Mouse (Mus musculus) heart, embryonic 15.5 days (tissue): ENCODE results near the gene Mvp. TPM values are rescaled to one million over a fixed set of nuclear protein-coding genes. Genes with fewer than 3 reads are reported as not detected.
A peak's percentile ranks its signal among the peaks of the same experiment; 100 is the strongest.

Experiments used
- ATAC-seq: fragments of 200-750 bp; cut with Nextera tagmentation; replicated peaks from 2 replicates; pipeline ENCODE4 v1.8.0; 2017; ENCODE audit warnings: low read depth, moderate TSS enrichment; ENCODE audit not compliant: insufficient number of reproducible peaks, insufficient read depth, low FRiP score
- H3K27ac ChIP-seq: fragments of 300-500 bp; sonication (generic); 2 replicates; pipeline ENCODE4 v1.5.1; 2015; ENCODE audit warnings: mild to moderate bottlenecking, inconsistent platforms
- H3K27me3 ChIP-seq: fragments of 300-500 bp; sonication (generic); 2 replicates; pipeline ENCODE4 v1.6.1; 2015; ENCODE audit warnings: inconsistent platforms
- H3K36me3 ChIP-seq: fragments of 300-500 bp; sonication (generic); 2 replicates; pipeline ENCODE4 v1.6.1; 2015; ENCODE audit warnings: mild to moderate bottlenecking, inconsistent platforms
- H3K4me1 ChIP-seq: fragments of 300-500 bp; sonication (generic); replicated peaks from 2 replicates; pipeline ENCODE4 v1.6.1; 2015; ENCODE audit warnings: inconsistent platforms
- H3K4me2 ChIP-seq: fragments of 300-500 bp; sonication (generic); 2 replicates; pipeline ENCODE4 v1.6.1; 2015; ENCODE audit warnings: inconsistent platforms, mild to moderate bottlenecking, moderate library complexity
- H3K4me3 ChIP-seq: fragments of 300-500 bp; sonication (generic); 2 replicates; pipeline ENCODE4 v1.5.1; 2015; ENCODE audit warnings: mild to moderate bottlenecking, inconsistent platforms
- H3K9ac ChIP-seq: fragments of 300-500 bp; sonication (generic); 2 replicates; pipeline ENCODE4 v1.6.1; 2015; ENCODE audit warnings: mild to moderate bottlenecking, inconsistent platforms
- H3K9me3 ChIP-seq: fragments of 300-500 bp; sonication (generic); replicated peaks from 2 replicates; pipeline ENCODE4 v1.6.1; 2016; ENCODE audit warnings: inconsistent platforms
- WGBS: fragments of 180-500 bp; shearing (Covaris S2); methylation state at CpG from one replicate; pipeline ENCODE4 v1.1.7; 2015; ENCODE audit warnings: mixed read lengths; 5-methylcytosine and 5-hydroxymethylcytosine counted together
- polyA plus RNA-seq: library from polyadenylated mRNA; unstranded; fragments of >200 nt; fragmentation: Nextera tagmentation; extraction: Ambion mirVana; gene quantifications from 2 replicates; pipeline ENCODE4 v1.2.1, GENCODE M21; 2015

Gene Mvp
- polyA plus RNA-seq, 1 experiment from 2014 or later = 14.5 TPM

DNA sequence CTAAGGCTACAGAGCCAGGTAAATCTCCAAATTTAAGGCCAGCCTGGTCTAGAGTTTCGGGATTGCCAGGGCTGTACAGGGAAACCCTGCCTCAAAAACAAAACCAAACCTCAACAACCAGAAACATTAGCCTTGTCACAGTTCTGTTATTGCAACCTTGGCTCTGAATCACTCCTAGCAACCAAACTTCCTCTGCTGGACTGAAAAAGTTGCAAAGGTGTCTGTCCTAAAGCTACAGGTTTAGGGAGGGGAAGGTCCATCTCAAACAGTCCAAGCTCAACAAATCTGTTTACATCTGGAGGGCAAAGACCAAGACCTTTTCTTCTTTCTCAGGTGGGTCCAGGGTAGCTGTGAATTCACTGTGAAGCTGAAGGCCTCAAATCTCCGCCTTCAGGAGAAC is 3.4 kb downstream of the Mvp start:
- 85% methylated on average over 2 of the region's 2 CpGs for WGBS
- Histone ChIP-seq H3K9ac (no peak overlapping the region), H3K4me1 (peaks cover 44% of the 10 kb centered on the region), H3K27me3 (no peaks in the 10 kb centered on the region), H3K4me3 (no peak overlapping the region), H3K9me3 (no peaks in the 10 kb centered on the region), H3K27ac (no peak overlapping the region), H3K36me3 (peaks cover 11% of the 10 kb centered on the region; the same call in 1 of the 2 replicates), H3K4me2 (no peak overlapping the region)
- no peak for ATAC-seq

DNA sequence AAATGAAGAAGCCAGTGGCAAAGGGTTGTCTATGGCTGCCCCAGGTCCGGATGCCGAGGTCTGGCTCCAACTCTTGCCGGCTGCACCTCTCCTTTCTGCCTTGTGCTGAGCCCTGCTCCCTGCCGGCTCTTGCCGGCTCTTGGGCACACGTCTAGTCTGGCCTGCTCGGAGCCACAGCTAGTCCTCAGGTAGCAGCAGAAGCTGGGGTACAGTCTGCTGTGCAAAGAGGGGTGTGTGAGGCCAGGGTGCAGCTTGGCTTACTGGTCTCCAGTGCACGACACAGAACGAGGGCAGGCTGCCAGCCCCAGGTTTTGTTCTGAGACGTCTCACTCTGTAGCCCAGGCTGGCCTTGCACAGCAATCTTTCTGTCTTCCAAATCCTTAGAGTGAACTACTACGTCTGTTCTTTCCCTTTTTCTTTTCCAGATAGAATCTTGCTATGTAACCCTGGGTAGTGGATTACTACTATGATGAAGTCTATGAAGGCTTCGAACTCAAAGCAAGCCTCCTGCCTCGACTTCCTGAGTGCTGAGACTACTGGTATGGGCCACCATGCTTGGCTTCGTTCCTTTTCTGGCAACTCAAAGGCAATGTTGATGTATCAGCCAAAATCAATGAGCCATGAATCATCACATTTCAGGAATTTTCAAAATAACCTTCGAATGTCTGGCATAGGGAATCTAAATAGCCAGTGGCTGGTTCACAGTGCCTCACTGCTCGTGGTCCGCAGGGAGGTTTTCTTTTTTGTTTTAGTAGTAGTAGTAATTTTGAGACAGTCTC is 4.9 kb downstream of the Mvp start:
- peak overlapping the region; percentile 18; the same call in 1 of the 2 replicates for H3K27ac ChIP-seq
- peaks cover 31% of the 10 kb centered on the region for H3K4me1 ChIP-seq
- no peaks in the 10 kb centered on the region for H3K27me3 ChIP-seq
- peaks cover 7% of the 10 kb centered on the region; the same call in 1 of the 2 replicates for H3K36me3 ChIP-seq
- WGBS = 77% methylated on average over 17 of the region's 17 CpGs
- no peak overlapping the region for H3K9ac ChIP-seq
- no peak for ATAC-seq
- H3K4me2 ChIP-seq = no peak overlapping the region
- no peaks in the 10 kb centered on the region for H3K9me3 ChIP-seq
- H3K4me3 ChIP-seq = no peak overlapping the region

DNA sequence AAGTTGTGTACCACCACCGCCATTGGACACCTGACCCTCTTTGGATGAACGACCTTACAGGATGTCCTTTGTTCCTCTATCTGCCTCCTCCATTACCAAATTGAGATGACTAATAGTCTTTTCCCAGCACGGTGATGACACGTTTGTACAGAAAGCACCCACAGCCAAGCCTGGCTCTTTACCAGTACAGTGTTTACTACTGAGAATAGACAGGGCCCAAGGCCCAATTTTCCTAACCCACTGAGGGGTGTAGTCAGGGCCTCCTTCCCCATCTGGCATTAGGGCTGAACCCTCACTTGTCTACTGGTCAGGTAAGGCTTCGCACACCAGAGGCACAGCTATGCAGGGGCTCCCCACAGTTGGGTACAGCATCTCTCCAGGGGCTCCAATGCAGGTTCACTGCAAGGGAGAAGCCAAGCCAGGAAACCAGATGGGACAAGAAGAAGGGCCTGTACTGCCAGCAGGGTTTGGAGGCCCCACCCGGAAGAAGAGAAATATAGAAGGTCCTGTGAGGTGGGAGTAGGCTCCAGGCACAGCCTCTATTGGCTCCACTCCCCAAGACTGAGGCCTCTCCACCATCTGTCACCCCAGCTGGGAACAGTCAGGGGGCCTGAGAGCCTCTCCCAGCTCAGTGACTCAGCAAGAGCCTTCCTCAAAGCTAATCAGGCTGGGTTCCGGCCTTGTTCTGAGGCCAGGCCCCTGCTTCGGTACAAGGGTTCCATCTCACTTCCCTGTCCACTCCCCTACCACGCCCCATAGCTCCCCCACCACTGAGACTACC is 6.0 kb downstream of the Mvp start:
- Histone ChIP-seq H3K27ac (peak overlapping the region; percentile 68), H3K27me3 (no peaks in the 10 kb centered on the region), H3K4me2 (no peak overlapping the region), H3K4me1 (peaks cover 22% of the 10 kb centered on the region), H3K9ac (no peak overlapping the region), H3K9me3 (no peaks in the 10 kb centered on the region), H3K4me3 (no peak overlapping the region), H3K36me3 (peaks cover 6% of the 10 kb centered on the region; the same call in 1 of the 2 replicates)
- WGBS = 34% methylated on average over 9 of the region's 9 CpGs
- ATAC-seq = peak; percentile 66

DNA sequence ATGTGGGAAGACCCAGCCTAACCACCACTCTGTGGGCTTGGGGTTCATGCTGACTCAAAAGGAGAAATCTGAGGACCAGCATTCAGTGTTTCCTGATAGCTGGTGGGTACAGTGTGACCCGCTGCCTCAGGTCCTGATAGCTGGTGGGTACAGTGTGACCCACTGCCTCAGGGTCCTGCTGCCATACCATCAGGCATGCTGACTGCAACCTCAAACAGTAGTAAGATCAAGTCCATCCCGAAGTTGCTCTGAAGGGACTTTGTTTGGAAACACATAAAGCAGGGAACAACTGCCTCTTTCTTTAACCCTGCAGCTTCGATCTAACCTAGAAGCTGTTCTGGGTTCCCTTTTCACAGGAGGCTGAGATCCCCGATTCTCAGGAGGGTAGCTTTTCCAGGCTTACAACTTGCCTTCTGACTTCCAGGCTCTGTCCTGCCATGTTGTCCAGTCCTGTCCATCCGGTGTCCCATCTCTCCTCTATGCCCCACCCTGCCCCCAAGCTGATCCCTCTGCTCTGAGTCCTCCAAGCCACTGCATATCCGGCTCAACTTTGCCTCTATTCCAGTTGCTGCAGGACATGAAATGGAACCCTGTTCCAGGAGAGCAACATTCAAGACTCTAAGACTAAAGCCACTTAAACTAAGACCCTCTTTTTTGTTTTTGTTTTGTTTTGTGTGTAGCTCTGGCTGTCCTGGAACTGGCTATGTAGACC is 7.0 kb downstream of the Mvp start:
- peaks cover 18% of the 10 kb centered on the region for H3K4me1 ChIP-seq
- WGBS = 82% methylated on average over 6 of the region's 6 CpGs
- no peaks in the 10 kb centered on the region for H3K27me3 ChIP-seq
- no peak overlapping the region for H3K4me3 ChIP-seq
- H3K36me3 ChIP-seq = peaks cover 2% of the 10 kb centered on the region; the same call in 1 of the 2 replicates
- no peak overlapping the region for H3K4me2 ChIP-seq
- no peak overlapping the region for H3K27ac ChIP-seq
- H3K9ac ChIP-seq = no peak overlapping the region
- no peak for ATAC-seq
- no peaks in the 10 kb centered on the region for H3K9me3 ChIP-seq

DNA sequence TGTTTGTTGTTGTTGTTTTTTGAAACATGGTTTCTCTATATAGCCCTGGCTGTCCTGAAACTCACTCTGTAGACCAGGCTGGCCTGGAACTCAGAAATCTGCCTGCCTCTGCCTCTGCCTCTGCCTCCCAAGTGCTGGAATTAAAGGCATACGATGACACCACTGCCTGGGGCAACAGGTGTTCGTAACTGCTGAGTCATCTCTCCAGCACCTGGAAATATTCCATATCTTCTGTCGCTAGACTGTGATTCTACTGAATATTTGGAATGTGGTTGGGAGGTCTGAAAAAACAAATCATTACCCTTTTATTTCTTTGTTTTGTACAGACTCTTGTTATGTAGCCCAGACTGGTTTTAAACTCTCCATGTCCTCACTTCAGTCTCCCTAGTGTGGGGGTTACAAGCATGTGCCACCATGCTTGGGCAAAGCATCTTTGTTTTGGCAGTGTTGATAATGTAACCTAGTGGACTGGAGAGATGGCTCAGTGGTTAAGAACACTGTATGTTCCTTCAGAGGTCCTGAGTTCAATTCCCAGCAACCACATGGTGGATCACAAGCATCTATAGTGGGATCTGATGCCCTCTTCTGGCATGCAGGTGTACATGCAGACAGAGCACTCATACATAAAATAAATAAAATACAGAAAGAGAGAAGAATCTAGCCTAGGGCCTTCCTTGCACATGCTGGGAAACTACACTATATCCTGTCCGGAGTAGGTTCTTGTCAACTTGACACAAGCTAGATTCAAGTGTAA is 10.1 kb downstream of the Mvp start:
- WGBS = 81% methylated on average over 4 of the region's 4 CpGs
- H3K4me3 ChIP-seq = no peak overlapping the region
- no peaks in the 10 kb centered on the region for H3K36me3 ChIP-seq
- no peak overlapping the region for H3K27ac ChIP-seq
- peaks cover 18% of the 10 kb centered on the region for H3K4me1 ChIP-seq
- no peak overlapping the region for H3K9ac ChIP-seq
- no peaks in the 10 kb centered on the region for H3K27me3 ChIP-seq
- H3K9me3 ChIP-seq = no peaks in the 10 kb centered on the region
- no peak for ATAC-seq
- H3K4me2 ChIP-seq = no peak overlapping the region

DNA sequence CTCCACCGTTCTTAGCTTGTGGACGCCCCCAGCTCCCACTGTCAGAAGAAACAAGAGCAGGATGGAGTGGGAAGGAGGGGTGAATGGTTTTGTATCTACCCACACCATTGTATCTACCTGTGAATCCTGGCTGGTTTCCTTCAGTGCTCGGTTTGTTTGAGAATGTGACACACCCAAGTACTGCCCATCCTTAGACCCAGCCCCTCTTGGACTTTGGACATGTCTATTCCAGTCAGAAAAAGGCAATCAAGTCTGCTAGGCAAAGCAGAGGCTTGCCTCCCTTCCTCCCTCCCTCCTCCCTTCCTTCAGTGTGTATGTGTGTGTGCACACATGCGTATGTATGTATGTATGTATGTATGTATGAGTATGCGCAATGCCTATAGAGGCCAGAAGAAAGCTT is 10.8 kb downstream of the Mvp start:
- H3K4me2 ChIP-seq = no peak overlapping the region
- peaks cover 16% of the 10 kb centered on the region for H3K4me1 ChIP-seq
- H3K9ac ChIP-seq = no peak overlapping the region
- no peak overlapping the region for H3K4me3 ChIP-seq
- no peak for ATAC-seq
- H3K36me3 ChIP-seq = no peaks in the 10 kb centered on the region
- H3K27me3 ChIP-seq = no peaks in the 10 kb centered on the region
- 84% methylated on average over 5 of the region's 5 CpGs for WGBS
- H3K9me3 ChIP-seq = no peaks in the 10 kb centered on the region
- H3K27ac ChIP-seq = no peak overlapping the region

DNA sequence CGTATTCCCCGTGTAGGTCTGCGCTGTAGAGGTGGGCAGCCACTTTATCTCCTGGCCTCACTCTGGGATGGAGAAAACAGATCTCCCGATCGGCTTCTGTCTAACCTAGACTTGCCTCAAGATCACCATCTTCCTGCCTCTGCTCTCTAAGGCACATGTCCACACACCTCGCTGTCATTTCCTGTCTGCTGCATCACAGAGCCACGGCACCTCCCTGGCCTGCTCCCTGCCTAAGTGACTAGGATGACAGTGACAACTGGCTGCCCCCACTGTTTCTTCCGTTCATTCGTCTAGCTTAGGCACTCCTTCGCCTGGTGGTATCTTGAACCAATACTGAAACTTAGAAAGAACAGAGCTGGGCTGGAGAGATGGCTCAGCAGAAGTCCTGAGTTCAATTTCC is 14.9 kb downstream of the Mvp start:
- Histone ChIP-seq H3K4me1 (no peaks in the 10 kb centered on the region), H3K4me3 (no peak overlapping the region), H3K36me3 (peaks cover 13% of the 10 kb centered on the region; the same call in 1 of the 2 replicates), H3K27me3 (no peaks in the 10 kb centered on the region), H3K4me2 (no peak overlapping the region), H3K9me3 (no peaks in the 10 kb centered on the region), H3K9ac (no peak overlapping the region), H3K27ac (no peak overlapping the region)
- ATAC-seq = no peak
- 73% methylated on average over 10 of the region's 10 CpGs for WGBS

DNA sequence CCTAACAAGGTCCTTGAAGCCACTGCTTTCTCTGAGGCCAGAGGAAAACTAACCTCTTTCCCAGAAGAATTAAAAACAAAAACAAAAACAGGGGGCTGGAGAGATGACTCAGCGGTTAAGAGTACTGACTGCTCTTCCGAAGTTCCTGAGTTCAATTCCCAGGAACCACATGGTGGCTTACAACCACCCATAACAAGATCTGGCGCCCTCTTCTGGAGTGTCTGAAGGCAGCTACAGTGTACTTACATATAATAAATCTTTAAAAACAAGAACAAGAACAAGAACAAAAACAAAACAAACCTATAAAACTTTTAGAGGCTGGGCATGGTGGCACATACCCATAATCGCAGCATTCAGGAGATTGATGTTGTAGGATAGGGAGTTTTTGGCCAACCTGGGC is 18.0 kb downstream of the Mvp start:
- no peak overlapping the region for H3K9ac ChIP-seq
- no peaks in the 10 kb centered on the region for H3K4me1 ChIP-seq
- peaks cover 13% of the 10 kb centered on the region; the same call in 1 of the 2 replicates for H3K36me3 ChIP-seq
- WGBS = 82% methylated on average over 4 of the region's 4 CpGs
- no peak overlapping the region for H3K27ac ChIP-seq
- no peak for ATAC-seq
- H3K9me3 ChIP-seq = no peaks in the 10 kb centered on the region
- no peak overlapping the region for H3K4me3 ChIP-seq
- no peaks in the 10 kb centered on the region for H3K27me3 ChIP-seq
- no peak overlapping the region for H3K4me2 ChIP-seq

DNA sequence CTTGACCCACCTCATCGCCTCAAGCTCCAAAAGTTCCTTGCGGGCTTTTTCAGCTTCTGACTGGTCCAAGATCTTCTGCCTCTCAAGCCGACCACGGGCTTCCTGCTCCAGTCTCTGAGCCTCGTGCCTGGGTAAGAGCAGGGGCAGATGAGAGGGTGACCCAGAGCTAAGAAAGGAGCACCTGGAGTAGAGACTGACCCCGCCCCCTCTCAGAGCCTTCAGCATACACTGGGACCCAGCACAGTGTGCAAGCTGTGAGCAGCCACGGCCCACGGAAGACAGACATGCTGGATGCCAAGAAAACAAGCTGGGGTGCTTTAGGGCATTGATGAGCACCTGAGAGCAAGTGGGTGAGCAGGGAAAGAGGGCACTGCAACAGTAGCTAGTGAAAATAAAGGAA is 25.6 kb downstream of the Mvp start:
- WGBS = 64% methylated on average over 8 of the region's 8 CpGs
- H3K9ac ChIP-seq = no peak overlapping the region
- ATAC-seq = no peak
- no peaks in the 10 kb centered on the region for H3K4me1 ChIP-seq
- H3K27me3 ChIP-seq = no peaks in the 10 kb centered on the region
- no peaks in the 10 kb centered on the region for H3K9me3 ChIP-seq
- no peak overlapping the region for H3K27ac ChIP-seq
- no peak overlapping the region for H3K4me3 ChIP-seq
- H3K4me2 ChIP-seq = no peak overlapping the region
- no peaks in the 10 kb centered on the region for H3K36me3 ChIP-seq

DNA sequence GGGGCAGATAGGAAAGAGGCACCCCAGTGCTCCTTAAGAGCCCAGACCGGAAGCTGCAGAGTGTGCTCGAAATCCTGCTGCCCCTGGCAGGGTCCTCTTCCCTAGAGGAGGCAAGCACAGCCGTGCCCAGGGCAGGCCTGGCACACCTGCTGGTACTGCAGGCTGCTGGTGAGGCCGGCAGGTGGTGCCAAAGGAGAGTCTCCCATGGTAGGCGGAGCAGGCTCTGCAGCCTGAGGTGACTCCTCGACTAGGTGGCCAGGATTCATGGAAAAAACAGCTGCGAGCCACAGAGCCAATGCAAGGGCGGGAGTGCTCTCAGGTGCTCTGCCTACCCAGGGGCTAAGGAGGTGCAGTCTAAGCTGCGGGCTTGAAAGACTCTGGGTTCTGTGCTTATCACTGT is 28.1 kb downstream of the Mvp start:
- no peak overlapping the region for H3K4me2 ChIP-seq
- H3K9me3 ChIP-seq = no peaks in the 10 kb centered on the region
- H3K4me3 ChIP-seq = no peak overlapping the region
- no peak overlapping the region for H3K27ac ChIP-seq
- no peak overlapping the region for H3K9ac ChIP-seq
- no peaks in the 10 kb centered on the region for H3K27me3 ChIP-seq
- 41% methylated on average over 9 of the region's 9 CpGs for WGBS
- no peaks in the 10 kb centered on the region for H3K36me3 ChIP-seq
- ATAC-seq = no peak
- H3K4me1 ChIP-seq = no peaks in the 10 kb centered on the region
